Mouse (Mus musculus): ENCODE data around the gene Reg4. TPM values are rescaled to one million over a fixed set of nuclear protein-coding genes. Genes with fewer than 3 reads are reported as not detected.

The Reg4 gene
- polyA plus RNA-seq (2017; shearing (Covaris generic)) = not detected

DNA sequence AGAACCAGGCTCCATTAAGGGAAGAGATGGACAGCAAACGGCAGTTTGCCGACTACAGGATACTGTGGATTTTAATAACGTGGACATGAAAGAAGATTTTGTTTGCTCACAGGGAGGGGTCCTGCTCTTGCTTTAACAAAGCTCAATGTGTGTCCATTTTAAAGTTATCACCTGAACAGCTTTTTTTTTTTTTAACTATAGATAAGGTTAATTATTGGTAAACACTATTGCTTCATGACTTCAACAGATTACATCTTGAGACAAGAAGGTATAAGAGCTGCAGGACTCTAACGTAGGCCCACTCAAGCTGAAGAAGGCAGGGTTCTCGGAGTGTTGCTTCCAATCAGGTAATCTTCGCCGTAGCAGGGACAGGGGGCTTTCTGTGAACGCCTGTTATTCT lies at the start of gene Reg4:
Reg4 (plus strand) TSS at position 301 of the 400 bp plus-strand sequence.

GRCm38 (mm10) chr3:98280204-98280932 lies 58.4 kb downstream of the Reg4 start, which contains the start of gene Hmgcs2:
Hmgcs2 (plus strand) TSS chr3:98280435.

Other genes starting within 250 kb of the Reg4 start
- 29.6 TPM for gene Notch2, start 208.6 kb upstream of the Reg4 start, polyA plus RNA-seq (2017; shearing (Covaris generic))
- gene Adam30, start 61.5 kb upstream of the Reg4 start, polyA plus RNA-seq (2017; shearing (Covaris generic)) = not detected
- not detected for gene Hmgcs2, start 58.3 kb downstream of the Reg4 start, polyA plus RNA-seq (2017; shearing (Covaris generic))
- 64.3 TPM for gene Phgdh, start 117.8 kb downstream of the Reg4 start, polyA plus RNA-seq (2017; shearing (Covaris generic))
- not detected for gene Zfp697, start 160.3 kb downstream of the Reg4 start, polyA plus RNA-seq (2017; shearing (Covaris generic))
- gene Gm4450, start 235.0 kb downstream of the Reg4 start, polyA plus RNA-seq (2017; shearing (Covaris generic)) = not detected